Mouse (Mus musculus): ENCODE data around the gene Olfr419.

GRCm38 (mm10) chr1:174269162-174269561 lies 17.3 kb upstream of the Olfr419 start:
- TF ChIP-seq FLI1 (IDR thresholded peaks at IDR 0.05; ENCODE audit: low read length) (no peak), GATA1 (IDR thresholded peaks at IDR 0.05; ENCODE audit: borderline replicate concordance, low read length) (no peak)
